Mouse (Mus musculus): ENCODE measurements around the gene Hist1h3f. TPM values are rescaled to one million over a fixed set of nuclear protein-coding genes. Genes with fewer than 3 reads are reported as not detected.
"Not testable (repeated sequence)": the region's sequence is repeated elsewhere in the genome, so short reads cannot be mapped to it uniquely, and the experiment has no call there.

The Hist1h3f gene
- total RNA-seq, 2 experiments from 2014 or later: 23.4 to 24.4 TPM

DNA sequence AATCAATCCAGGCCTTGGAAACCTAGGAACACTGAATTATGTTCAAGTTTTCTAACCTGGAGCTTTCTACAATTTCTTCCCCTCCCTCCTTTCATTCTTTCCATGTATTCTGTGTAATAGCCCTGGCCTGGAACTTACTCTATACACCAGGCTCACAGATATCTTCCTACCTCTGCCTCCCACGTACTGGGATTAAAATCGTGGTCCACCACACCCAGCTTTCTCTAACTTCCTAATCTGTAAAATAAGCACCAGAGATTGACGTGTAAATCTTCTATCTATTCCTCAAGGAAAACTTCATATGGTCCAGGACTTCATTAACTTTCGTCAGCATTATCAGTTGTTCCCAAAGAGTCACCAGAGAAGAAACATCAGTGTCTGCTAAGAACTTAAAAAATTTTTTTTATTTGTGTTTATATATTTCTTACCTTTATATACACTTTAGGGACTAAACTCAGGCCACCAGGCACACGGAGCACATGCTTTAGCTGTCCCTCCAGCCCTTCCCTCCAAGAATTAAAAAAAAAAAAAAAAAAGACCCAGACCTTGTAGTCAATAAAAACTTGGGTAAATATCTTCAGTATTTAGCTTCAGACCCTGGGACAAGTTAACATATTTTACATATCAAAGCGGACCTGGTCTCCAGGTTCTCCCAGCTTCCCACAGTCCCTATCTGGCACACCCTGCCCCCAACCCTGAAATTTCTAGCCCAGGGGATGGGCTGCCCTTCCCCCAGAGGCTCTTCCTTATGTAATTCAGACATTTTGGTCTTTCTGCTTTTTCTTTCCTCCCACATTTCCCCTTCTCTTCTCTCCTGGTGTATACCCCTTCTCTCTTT, 38.6 kb downstream of the Hist1h3f start:
- no peak for DNase-seq

DNA sequence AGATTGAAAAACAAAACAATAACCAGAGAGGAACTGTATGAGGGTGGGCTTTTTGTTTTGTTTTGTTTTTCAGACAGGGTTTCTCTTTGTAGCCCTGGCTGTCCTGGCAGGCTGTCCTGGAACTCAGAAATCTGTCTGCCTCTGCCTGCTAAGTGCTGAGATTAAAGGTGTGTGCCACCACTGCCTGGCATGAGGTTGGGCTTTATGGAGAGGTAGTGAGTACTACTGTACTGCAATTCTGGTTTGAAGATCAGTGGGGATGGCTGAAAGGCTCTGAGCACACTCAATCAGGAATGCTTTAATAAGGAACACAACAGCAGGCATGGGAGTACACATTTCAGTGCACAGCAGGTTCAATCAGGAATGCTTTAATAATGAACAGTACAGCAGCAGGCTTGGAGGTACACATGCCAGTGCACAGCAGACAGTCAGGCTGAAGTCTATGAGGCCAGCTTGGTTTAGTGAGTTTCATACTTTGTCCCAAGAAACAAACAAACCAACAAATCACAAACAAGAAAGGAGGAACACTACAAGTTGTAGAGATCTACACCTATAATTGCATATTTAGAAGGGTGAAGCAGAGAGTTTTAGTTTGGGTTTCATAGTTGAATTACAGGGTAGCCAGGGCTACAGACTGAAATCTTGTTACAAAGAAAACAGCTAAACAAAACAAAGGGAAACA, 39.7 kb downstream of the Hist1h3f start:
- DNase-seq: no peak

DNA sequence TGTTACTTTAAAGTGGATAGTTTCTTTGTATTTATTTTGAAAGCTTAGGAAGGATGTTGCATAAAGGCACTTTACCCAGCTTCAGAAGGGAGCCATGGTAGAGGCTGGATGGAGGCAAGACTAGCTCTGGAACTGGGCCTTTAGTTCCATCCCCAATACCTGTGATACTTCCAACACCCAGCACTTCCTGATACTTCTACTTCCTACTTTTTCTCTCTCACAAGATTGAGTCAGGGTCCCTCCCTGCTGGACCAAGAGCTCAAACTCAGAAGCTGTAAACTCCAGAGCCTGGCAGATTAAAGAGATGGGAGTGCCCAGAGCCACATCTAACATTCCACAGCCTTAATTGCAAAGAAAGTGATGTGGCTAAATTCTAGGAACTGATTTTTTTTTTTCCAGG, 40.5 kb downstream of the Hist1h3f start:
- DNase-seq: no peak

DNA sequence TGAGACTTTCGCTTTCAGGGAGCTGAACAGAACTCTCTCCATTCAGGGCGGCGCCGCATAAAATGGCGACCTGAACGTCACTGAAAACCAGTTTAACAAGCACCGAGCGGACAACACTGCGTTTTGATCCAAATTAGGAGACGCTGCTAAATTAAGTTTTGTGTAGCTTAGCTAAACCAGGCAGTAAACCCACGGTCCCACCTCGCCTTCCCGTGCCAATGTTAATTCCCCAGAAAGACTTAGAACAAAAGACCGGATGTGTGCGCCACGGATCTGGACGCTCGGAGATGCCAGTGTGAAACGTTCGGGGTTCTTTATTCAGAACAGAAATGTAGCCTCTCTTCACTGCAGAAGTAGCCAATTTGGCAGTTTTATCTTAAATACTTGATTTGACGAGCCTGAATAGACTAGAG, 41.2 kb downstream of the Hist1h3f start:
- DNase-seq: peak; percentile 79 to 80

DNA sequence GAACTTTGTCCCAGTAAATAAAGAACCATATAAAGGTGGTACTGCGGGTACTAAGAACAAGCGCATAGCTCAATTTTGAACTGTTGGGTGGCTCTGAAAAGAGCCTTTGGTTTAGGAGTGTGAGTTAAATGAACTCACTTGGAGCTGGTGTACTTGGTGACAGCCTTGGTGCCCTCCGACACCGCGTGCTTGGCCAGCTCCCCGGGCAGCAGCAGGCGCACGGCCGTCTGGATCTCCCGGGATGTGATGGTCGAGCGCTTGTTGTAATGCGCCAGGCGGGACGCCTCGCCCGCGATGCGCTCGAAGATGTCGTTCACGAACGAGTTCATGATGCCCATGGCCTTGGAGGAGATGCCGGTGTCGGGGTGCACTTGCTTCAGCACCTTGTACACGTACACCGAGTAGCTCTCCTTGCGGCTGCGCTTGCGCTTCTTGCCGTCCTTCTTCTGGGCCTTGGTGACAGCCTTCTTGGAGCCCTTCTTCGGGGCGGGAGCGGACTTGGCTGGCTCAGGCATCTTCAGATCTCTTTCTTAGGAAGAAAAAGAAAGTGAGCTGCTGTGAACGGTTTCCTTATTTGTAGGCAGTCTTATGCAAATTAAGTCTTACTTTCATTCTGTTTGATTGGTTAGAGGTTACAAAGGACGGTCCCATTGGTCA, 41.7 kb downstream of the Hist1h3f start:
- peak; percentile 65 to 67 for DNase-seq

DNA sequence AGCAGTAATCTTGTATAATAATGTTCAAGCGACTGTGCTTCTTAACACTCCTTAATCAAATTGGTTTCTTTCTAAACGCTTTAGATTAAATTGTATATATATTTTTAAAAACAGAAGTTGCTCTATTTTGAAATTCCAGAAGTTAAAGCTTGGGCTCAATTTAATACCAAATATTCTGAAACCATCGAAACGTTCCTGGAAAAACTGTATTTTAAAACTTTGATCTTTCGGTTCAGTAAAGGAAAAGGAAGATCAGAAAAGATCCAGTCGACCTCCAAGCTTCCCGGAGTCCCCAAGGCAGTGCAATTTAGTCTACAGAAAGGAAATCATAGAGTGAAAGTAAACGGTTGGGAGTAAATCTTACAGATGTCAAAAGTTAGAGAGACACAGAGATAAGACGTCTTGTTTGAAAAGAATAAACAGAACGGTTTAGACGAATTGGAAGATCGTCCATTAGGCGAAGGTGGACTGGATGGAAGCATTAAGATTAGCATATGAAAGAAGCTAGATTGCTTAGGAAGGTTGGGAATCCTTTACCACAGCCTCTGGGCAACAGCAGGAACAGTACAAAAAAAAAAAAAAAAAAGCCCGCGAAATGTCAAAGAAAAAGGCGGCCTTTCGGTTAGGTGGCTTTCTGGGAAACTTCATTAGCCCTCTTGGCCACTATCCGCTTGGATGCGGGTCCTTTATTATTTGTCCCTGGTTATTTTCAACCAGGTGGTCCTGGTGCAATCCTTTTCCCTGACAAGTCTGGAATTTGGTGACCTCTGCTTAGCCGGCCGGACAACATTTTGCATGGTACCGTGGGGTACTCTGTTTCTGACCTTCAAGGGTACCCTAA, 42.5 kb downstream of the Hist1h3f start:
- DNase-seq: no peak

DNA sequence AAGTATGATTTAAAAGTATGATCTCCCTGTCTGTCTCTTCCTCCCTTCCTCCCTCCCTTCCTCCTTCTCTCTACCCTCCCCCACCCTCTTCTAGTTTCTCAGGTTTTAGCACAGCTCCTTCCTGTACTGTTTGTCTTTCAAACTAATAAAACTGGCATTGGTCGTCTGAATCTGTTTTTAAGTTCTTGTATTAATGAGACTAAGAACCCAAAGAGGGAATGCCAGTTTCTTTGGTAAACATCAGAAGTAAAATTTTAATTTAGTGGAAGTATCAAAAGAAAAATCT, 43.0 kb downstream of the Hist1h3f start:
- DNase-seq: no peak

DNA sequence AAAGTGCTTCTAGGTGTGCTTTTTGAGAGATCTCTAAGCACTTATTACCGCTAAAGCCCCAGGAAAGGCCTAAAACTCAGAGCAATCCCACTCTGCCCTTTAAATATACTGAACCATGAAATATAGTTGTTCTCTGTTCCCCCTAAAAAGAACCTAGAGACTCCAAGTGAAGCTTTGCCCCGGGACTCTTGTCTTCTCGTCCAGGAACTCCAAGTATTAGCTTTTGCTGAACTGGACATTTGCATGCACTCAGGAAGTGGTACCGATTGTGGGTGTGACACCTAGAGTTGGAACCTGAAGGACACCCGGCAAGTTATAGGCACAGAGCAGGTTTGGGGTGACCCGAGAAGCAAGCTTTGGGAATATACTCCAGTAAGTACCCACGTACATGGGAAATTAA, 47.4 kb downstream of the Hist1h3f start:
- DNase-seq: no peak

DNA sequence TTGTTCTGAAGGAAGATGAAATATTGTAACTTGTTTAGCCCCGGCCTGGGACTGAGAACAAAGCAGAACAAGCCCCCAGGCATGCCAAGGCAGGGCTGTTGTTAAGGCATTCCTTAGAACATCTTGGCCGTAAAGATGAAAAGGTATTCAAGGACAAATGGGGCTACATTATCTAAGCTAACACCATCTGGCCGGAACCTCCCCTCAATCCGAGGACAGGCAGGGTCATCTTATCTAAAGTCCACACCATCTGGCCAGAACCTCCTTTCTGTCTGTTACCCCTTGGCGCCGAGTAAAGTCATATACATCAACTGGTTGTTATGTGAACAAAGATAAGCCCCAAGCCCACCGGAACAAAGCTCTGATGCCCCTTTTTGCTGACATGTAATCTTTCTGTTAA, 48.0 kb downstream of the Hist1h3f start:
- DNase-seq: not testable (repeated sequence)

DNA sequence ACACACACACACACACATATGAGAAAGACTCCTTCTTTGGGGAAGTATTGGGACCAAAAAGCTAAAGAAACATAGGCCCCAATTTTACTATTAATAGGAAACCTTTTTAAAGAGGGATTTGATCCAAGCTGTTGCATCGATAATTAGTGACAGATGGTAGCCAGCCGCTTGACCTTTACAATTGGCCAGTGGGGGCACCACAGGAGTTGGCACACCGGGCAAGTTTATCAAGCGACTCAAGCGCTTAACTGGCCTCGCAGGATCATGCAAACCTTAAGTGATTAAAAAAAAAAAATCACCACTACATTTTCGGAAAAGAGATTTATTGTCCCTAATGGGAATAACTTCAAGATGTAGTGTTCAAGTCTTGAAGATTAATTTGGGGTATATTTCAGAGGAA, 48.8 kb downstream of the Hist1h3f start:
- no peak for DNase-seq

DNA sequence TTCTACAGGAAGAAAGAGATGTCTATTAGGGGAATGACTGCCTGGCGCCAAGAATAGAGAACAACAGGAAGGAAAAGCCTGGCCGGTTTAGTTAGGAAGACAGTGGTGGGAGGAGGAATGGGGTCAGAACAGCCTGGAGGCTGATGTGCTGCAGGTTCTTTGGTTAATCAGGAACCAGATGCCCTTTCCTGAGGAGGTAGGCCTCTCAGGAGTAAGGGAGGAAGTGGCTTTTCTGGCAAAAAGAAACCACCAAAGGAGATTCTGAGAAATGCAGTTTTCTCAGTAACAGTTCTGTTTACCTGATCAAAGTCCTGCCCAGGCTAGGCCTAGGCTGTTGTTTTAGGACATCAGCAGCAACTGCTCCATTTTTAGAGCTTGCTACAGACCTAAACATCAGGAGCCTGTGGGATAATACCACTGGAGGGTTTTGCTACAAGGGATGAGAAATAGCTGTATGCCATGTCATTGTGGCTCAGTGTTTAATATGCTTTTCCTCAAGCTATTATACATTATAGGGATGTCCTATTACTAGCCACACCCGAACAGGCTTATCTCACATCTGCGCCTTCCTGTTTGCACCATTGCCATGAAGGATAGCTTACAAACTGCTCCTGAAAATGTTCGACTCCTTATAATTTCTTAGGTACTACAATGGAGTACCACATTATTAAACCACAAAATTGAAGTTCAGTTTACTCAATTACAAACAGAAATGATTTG, 49.4 kb downstream of the Hist1h3f start:
- no peak for DNase-seq

Small RNA genes lying within 50 kb of the gene (microRNA-seq; reads per million reads assigned to microRNA genes)
- not detected for gene Gm44297
- not detected for gene Gm44359
- not detected for gene Gm44394
- 0.75 reads per million for gene n-TStga1

Other genes starting within 250 kb of the Hist1h3f start
- 10 to 100 TPM; 19.4 to 21.2 TPM for gene Zfp322a, start 174.8 kb upstream of the Hist1h3f start, total RNA-seq (2021)
- 1 to 10 TPM; 6.9 to 8.3 TPM for gene Abt1, start 120.2 kb upstream of the Hist1h3f start, total RNA-seq (2021)
- not detected for gene Btn1a1, start 78.2 kb upstream of the Hist1h3f start, total RNA-seq (2021)
- gene Btn2a2, start 55.2 kb upstream of the Hist1h3f start, total RNA-seq (2021): not detected
- gene Hist1h4h, start 13.0 kb upstream of the Hist1h3f start, total RNA-seq (2021): 100 to 1,000 TPM; 443 to 473 TPM
- gene Hist1h2af, start 10.1 kb upstream of the Hist1h3f start, total RNA-seq (2021): 10 to 100 TPM; 49.7 to 55.2 TPM
- gene Hist1h3g, start 8.6 kb upstream of the Hist1h3f start, total RNA-seq (2021): 10 to 100 TPM; 13.9 to 17.7 TPM
- gene Hist1h2bh, start 660 bp upstream of the Hist1h3f start, total RNA-seq (2021): 1 to 10 TPM; 4.2 to 4.7 TPM
- 100 to 1,000 TPM; 112 to 118 TPM for gene Hist1h4f, start 7.6 kb downstream of the Hist1h3f start, total RNA-seq (2021)
- gene Hist1h1d, start 9.2 kb downstream of the Hist1h3f start, total RNA-seq (2021): 1 to 10 TPM; 4.5 to 4.9 TPM
- gene Hist1h3e, start 18.3 kb downstream of the Hist1h3f start, total RNA-seq (2021): 10 to 100 TPM; 56.1 to 72.9 TPM
- 1 to 10 TPM; 9.2 to 9.6 TPM for gene Hist1h2ae, start 27.2 kb downstream of the Hist1h3f start, total RNA-seq (2021)
- 100 to 1,000 TPM; 105 to 116 TPM for gene Hist1h2bg, start 27.3 kb downstream of the Hist1h3f start, total RNA-seq (2021)
- 10 to 100 TPM; 34.6 to 44.5 TPM for gene Hist1h2bf, start 30.1 kb downstream of the Hist1h3f start, total RNA-seq (2021)
- 10 to 100 TPM in 1 of 2 experiments, 1 to 10 TPM in 1; 8.1 to 13.6 TPM for gene Hist1h2ad, start 30.3 kb downstream of the Hist1h3f start, total RNA-seq (2021)
- gene Hist1h3d, start 31.7 kb downstream of the Hist1h3f start, total RNA-seq (2021): 1 to 10 TPM; 7.4 TPM
- gene Hist1h4d, start 37.5 kb downstream of the Hist1h3f start, total RNA-seq (2021): 100 to 1,000 TPM; 159 to 164 TPM
- 10 to 100 TPM; 12.1 to 13.4 TPM for gene Hist1h2be, start 77.1 kb downstream of the Hist1h3f start, total RNA-seq (2021)
- 10 to 100 TPM; 49.5 to 74.0 TPM for gene Hist1h1e, start 78.5 kb downstream of the Hist1h3f start, total RNA-seq (2021)
- gene Hist1h2ac, start 139.9 kb downstream of the Hist1h3f start, total RNA-seq (2021): 1 to 10 TPM; 3.0 to 3.1 TPM
- gene Hist1h2bc, start 140.1 kb downstream of the Hist1h3f start, total RNA-seq (2021): 100 to 1,000 TPM; 138 to 161 TPM
- under 1 TPM; 0.33 to 0.46 TPM for gene Hist1h1t, start 151.8 kb downstream of the Hist1h3f start, total RNA-seq (2021)
- 100 to 1,000 TPM; 101 to 109 TPM for gene Hist1h4c, start 154.4 kb downstream of the Hist1h3f start, total RNA-seq (2021)
- 10 to 100 TPM; 29.2 to 49.8 TPM for gene Hfe, start 166.8 kb downstream of the Hist1h3f start, total RNA-seq (2021)
- 100 to 1,000 TPM; 145 to 279 TPM for gene Hist1h1c, start 194.8 kb downstream of the Hist1h3f start, total RNA-seq (2021)
- 10 to 100 TPM; 20.5 to 26.8 TPM for gene Hist1h3c, start 201.6 kb downstream of the Hist1h3f start, total RNA-seq (2021)
- 10 to 100 TPM; 34.0 to 41.3 TPM for gene Hist1h2bb, start 202.7 kb downstream of the Hist1h3f start, total RNA-seq (2021)
- gene Hist1h2ab, start 207.1 kb downstream of the Hist1h3f start, total RNA-seq (2021): 10 to 100 TPM; 58.1 to 68.0 TPM
- gene Hist1h3b, start 208.2 kb downstream of the Hist1h3f start, total RNA-seq (2021): 10 to 100 TPM; 54.7 to 79.9 TPM
- gene Hist1h4b, start 213.0 kb downstream of the Hist1h3f start, total RNA-seq (2021): 100 to 1,000 TPM; 115 to 122 TPM
- 10 to 100 TPM; 59.8 to 61.2 TPM for gene Hist1h4a, start 217.2 kb downstream of the Hist1h3f start, total RNA-seq (2021)
- 10 to 100 TPM; 55.1 to 59.3 TPM for gene Hist1h3a, start 218.3 kb downstream of the Hist1h3f start, total RNA-seq (2021)
- gene Hist1h1a, start 219.6 kb downstream of the Hist1h3f start, total RNA-seq (2021): 10 to 100 TPM; 35.0 to 39.8 TPM
- under 1 TPM; 0.16 to 0.23 TPM for gene Trim38, start 225.9 kb downstream of the Hist1h3f start, total RNA-seq (2021)

All from adrenal gland, postnatal 36 days (tissue).